Mouse (Mus musculus): ENCODE results near the gene Defb20.

Gene Defb20

DNA sequence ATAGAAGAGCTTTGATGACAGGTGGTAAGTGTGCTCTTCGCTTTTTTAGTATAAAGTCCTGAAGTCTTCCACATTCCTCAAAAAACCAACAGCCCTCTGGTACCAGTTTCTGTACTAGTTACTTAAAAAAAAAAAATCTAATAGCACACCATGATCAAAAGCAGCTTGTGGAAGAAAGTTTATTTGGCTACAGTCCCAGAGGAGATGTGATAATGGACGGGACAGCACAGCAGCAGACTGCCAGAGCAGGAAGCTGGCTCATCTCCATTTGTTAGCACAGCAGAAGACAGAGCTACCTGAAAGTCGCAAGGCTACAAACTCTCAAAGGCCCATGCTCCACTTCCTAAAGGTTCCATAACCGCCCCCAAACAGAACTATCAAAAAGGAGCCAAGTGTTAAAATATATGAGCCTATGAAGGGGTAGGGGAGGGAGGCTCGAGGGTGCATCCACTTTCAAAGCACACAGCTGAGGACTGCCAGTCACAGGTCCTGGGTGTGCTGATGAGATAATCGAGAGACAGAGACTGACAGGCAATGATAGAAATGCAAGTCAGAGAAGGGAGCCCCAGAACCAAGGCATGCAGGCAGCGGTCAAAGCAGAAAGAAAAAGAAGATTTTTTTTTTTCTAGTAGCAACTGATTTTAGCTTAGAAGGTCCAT, 23.5 kb downstream of the Defb20 start:
- DNase-seq: no peak

DNA sequence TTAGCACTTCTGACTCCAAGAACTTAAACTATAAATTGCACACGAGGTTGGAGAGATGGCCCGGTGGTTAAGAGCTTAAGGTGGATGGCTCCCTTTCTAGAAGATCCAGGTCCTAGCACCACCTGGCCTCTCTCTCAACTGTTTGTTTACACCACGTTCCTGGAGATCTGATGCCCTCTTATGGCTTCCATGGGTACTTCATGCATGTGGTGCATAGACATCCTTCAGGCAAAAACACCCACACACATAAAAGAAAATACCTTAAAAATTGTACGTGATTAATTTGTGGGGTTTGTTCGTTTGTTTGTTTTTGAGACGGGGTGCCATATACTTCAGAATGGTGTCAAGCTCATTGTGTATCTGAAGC, 24.0 kb downstream of the Defb20 start:
- DNase-seq: no peak

DNA sequence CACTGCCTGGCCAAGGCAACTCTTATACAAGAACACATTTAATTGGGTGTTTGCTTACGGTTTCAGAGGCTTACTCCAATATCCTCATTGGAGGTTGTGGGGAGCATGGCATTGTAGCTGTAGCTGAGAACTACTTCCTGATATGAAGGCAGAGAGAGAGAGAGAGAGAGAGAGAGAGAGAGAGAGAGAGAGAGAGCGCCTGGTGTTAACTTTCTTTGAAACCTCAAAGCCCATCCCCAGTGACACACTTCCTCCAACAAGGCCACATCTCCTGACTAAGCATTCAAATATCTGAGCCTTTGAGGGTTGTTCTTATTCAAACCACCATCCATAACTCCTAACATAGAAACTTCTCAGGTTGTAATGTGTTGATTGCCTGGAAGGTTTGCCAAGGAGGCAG, 27.1 kb downstream of the Defb20 start:
- DNase-seq: no peak

DNA sequence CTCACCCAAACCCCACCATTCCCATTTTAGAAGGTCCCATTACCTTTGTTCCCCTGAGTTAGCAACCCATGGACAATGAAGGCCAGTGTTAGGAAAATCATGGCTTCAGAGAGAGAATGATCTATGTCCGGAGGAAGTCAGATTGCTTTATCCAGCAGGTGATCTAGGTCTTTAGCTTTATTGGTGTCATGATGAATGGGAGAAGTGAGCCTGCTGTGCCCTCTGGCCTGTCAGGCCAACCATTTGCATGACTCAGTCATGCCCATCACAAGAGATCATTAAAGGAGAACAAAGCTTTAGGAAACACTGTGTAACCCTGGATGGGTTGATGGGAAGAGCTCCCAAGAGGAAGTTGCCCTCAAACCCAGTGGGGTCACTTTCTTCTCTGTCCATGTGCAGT, 34.7 kb downstream of the Defb20 start, which contains the start of gene Defb26:
Gene Defb26 (minus strand): TSS at position 101 of the 400 bp plus-strand sequence.
- no peak for DNase-seq

DNA sequence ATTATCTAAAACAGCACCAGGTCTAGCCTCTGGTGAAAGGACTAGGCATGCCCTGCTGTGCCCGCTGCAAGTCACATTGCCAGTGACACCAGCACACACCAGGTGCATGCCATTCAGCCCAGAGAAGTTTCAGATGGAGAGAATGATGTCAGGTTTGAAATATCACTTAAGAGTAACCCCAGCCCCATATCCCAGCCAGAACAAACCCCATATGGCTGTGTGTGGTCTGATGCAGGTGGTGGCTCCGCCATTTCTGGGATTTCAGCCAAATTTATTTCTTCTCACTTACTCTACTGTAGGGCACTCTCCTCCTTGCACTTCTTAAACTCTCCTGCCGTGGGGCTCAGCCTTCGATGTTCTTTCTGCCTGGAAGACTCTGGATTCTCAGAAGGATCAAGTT, 39.2 kb downstream of the Defb20 start:
- no peak for DNase-seq

DNA sequence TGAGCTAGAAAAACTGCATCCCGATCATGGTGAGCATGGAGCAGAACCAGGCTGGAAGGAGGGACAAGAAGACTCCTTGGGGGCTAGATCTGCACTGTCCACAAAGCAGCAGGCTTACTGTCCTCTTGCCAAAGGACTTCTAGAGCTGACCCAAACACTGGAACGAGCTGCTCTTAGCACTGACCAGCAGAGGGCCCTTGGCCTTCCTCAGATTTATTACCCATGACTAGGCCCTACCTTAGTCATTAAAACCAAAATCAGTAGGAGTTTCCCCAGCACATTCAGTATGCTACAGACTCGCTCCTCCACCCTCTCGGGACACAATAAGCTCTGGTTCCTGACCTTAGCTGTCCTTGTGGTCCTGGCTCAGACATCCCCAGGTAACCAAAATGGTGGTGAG, 41.1 kb downstream of the Defb20 start, which contains the start of gene Defb28:
Gene Defb28 (plus strand): TSS at position 275 of the 400 bp plus-strand sequence.
- no peak for DNase-seq

Measured in kidney, postnatal 10 days (tissue).